Mouse (Mus musculus) urinary bladder, adult 2 months (tissue): ENCODE results near the gene Oprd1. TPM values are rescaled to one million over a fixed set of nuclear protein-coding genes. Genes with fewer than 3 reads are reported as not detected.

ENCODE experiments used
- polyA plus RNA-seq: library from polyadenylated mRNA; depleted of rRNA; stranded (reverse); fragments of >200 nt; gene quantifications from 2 replicates; pipeline ENCODE4 v1.2.3, GENCODE M21; 2012; rRNA removed

Oprd1 gene
- polyA plus RNA-seq, 1 experiment = 1.4 TPM

Other genes with a start within 250 kb of the Oprd1 start
- gene Tmem200b, start 222.7 kb downstream of the Oprd1 start, polyA plus RNA-seq = 45.2 and 52.6 TPM in 2 replicates
- gene Gm10300, start 69.8 kb downstream of the Oprd1 start, polyA plus RNA-seq = 0.32 and 0.39 TPM in 2 replicates
- gene Epb41, start 69.2 kb downstream of the Oprd1 start, polyA plus RNA-seq = 61.2 and 66.1 TPM in 2 replicates
- 22.1 and 22.2 TPM in 2 replicates for gene Ythdf2, start 67.8 kb upstream of the Oprd1 start, polyA plus RNA-seq
- gene Gmeb1, start 117.1 kb upstream of the Oprd1 start, polyA plus RNA-seq = 9.7 and 12.1 TPM in 2 replicates
- 19.4 and 23.4 TPM in 2 replicates for gene Taf12, start 129.9 kb upstream of the Oprd1 start, polyA plus RNA-seq
- gene Rab42, start 158.9 kb upstream of the Oprd1 start, polyA plus RNA-seq = 2.3 and 3.6 TPM in 2 replicates
- gene Trnau1ap, start 185.1 kb upstream of the Oprd1 start, polyA plus RNA-seq = 12.3 and 22.9 TPM in 2 replicates
- 7.5 and 8.7 TPM in 2 replicates for gene Rcc1, start 209.1 kb upstream of the Oprd1 start, polyA plus RNA-seq